Mouse (Mus musculus) ES-Bruce4 (cell line): Measurements from ENCODE around the gene Soat1. TPM values are rescaled to one million over a fixed set of nuclear protein-coding genes. Genes with fewer than 3 reads are reported as not detected.

Experiments used
- H3K27ac ChIP-seq: 2 replicates; pipeline ENCODE4 v1.5.1; 2012; ENCODE audit warnings: low read length, inconsistent platforms; ENCODE audit not compliant: insufficient read depth
- H3K27me3 ChIP-seq: 2 replicates; pipeline ENCODE4 v1.6.1; 2012; ENCODE audit warnings: mild to moderate bottlenecking, low read length, inconsistent platforms; ENCODE audit not compliant: control insufficient read depth, poor library complexity, insufficient read depth, severe bottlenecking
- H3K36me3 ChIP-seq: 2 replicates; pipeline ENCODE4 v1.6.1; 2012; ENCODE audit warnings: inconsistent platforms, mild to moderate bottlenecking, low read length, moderate library complexity; ENCODE audit not compliant: control insufficient read depth, poor library complexity, insufficient read depth, severe bottlenecking
- H3K4me1 ChIP-seq: one replicate; pipeline ENCODE4 v1.8.1; 2011; ENCODE audit warnings: low read length; ENCODE audit not compliant: control insufficient read depth, insufficient read depth
- H3K4me3 ChIP-seq: 2 replicates; pipeline ENCODE4 v1.5.1; 2011; ENCODE audit warnings: low read depth, mild to moderate bottlenecking, low read length
- H3K9ac ChIP-seq: 2 replicates; pipeline ENCODE4 v1.6.1; 2012; ENCODE audit warnings: low read depth, mild to moderate bottlenecking, inconsistent platforms; ENCODE audit not compliant: poor library complexity, severe bottlenecking
- H3K9me3 ChIP-seq: replicated peaks from 2 replicates; pipeline ENCODE4 v1.6.1; 2012; ENCODE audit warnings: mild to moderate bottlenecking, low read length, inconsistent platforms; ENCODE audit not compliant: control insufficient read depth, poor library complexity, insufficient read depth, severe bottlenecking
- CTCF ChIP-seq: IDR thresholded peaks from one replicate; pipeline ENCODE4 v1.8.1; 2011; ENCODE audit warnings: low read depth, low read length
- EP300 ChIP-seq: IDR thresholded peaks from 2 replicates; pipeline ENCODE4 v1.6.1; 2011; ENCODE audit warnings: low read depth, low read length; ENCODE audit not compliant: insufficient read depth
- POLR2A ChIP-seq: IDR thresholded peaks from one replicate; pipeline ENCODE4 v1.8.1; 2011; ENCODE audit warnings: low read length; ENCODE audit not compliant: insufficient read depth
- polyA plus RNA-seq: library from polyadenylated mRNA; stranded (reverse); fragments of >200 nt; gene quantifications from 2 replicates; pipeline ENCODE4 v1.2.4, GENCODE M21; 2011; ENCODE audit warnings: low read depth; ENCODE audit not compliant: missing spikeins, insufficient read depth, insufficient read length

Gene Soat1
- polyA plus RNA-seq, 1 experiment: 140 TPM

DNA sequence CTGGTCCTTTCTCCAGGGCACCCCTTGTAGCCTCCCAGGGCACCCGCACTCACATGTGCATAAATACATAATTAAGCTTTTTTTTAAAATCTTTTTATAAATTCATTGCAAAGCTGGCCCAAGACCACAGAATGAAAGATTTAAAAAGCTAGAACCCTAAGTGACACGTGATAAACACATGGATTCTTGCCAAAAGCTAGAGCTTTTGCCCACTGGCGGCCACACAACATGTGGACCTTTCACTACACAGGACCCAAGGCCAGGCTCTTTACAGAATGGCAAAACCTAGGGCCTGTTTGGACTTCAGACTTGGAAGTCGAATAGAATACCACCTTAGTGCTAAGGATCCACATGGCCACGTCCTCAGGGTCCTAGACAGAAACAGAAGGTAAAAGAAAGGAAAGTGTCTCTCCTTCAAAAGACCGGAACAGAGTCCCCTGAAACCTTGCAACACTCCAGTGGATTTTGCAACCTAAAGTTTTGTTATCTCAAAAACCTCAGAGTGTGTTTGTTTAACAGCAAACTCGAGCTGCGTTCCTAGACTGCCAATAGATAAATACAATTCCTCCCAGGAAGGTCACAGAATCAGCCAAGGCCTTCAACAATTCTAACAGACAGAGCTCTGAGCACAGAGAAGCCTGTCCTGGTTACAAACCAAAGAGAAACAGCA lies 15.6 kb downstream of the Soat1 start:
- H3K36me3 ChIP-seq: no peaks in the 10 kb centered on the region

DNA sequence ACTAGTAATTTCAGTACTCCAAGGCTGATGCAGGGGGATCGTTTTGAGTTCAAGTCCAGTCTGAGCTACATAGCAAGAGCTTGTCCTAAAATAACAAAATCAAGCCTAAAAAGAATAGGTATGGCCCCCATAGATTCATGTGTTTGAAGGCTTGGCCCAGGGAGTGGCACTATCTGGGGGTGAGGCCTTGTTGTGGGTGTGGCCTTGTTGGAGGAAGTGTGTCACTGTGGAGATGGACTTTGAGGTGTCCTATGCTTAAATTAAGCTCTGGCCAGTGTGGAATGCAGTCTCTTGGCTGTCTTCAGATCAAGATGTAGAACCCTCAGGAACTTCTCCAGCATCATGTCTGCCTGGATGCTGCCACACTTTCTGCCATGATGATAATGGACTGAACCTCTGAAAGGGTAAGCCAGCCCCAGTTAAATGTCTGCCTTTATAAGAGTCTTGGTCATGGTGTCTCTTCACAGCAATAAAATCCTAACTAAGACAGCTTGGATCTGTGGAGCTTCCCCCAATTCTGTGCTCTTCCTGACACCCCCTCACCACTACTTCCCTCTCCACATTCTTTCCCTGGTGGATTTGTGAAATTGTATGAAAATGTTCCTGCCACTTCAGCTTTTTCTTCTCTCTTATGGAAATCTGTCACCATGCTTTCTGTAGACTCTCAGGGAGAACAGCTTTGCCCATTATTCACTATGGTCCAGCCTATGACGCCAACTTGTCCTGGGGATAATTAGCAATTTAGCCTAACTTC lies 18.9 kb downstream of the Soat1 start:
- H3K27ac ChIP-seq: no peak overlapping the region
- TF ChIP-seq POLR2A: no peak
- no peak for TF ChIP-seq CTCF
- TF ChIP-seq EP300: no peak
- H3K9ac ChIP-seq: no peak overlapping the region
- H3K27me3 ChIP-seq: no peaks in the 10 kb centered on the region
- no peak overlapping the region for H3K4me3 ChIP-seq
- H3K36me3 ChIP-seq: no peaks in the 10 kb centered on the region
- no peaks in the 10 kb centered on the region for H3K9me3 ChIP-seq
- peaks cover 2% of the 10 kb centered on the region for H3K4me1 ChIP-seq

More for the DNA sequence above, 15.6 kb downstream of the Soat1 start:
- TF ChIP-seq EP300 (no peak), CTCF (no peak), POLR2A (no peak)
- H3K4me1 ChIP-seq: no peaks in the 10 kb centered on the region
- H3K9ac ChIP-seq: no peak overlapping the region
- H3K4me3 ChIP-seq: no peak overlapping the region
- H3K27ac ChIP-seq: no peak overlapping the region
- no peaks in the 10 kb centered on the region for H3K9me3 ChIP-seq
- no peaks in the 10 kb centered on the region for H3K27me3 ChIP-seq

DNA sequence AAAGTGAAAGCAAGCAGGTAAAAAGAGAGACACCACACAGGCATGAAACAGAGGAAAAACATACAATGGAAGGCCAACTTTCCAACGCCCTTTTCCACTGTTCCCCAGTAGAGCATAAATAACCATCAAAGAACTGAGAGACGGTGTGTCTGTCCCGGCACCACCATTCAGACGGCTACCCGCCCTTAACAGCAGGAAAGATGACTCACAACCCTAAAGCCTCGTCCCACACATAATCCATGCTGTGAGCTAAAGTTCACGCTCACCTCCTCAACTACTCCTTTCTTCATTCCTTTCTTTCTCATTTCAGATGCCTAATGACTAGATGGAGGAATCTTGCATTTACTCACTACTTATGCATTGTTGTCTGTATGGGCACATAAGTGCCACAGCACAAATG lies 19.7 kb downstream of the Soat1 start:
- no peak for TF ChIP-seq POLR2A
- H3K9ac ChIP-seq: no peak overlapping the region
- H3K27ac ChIP-seq: no peak overlapping the region
- H3K4me1 ChIP-seq: peaks cover 2% of the 10 kb centered on the region
- H3K27me3 ChIP-seq: no peaks in the 10 kb centered on the region
- H3K36me3 ChIP-seq: no peaks in the 10 kb centered on the region
- H3K9me3 ChIP-seq: no peaks in the 10 kb centered on the region
- no peak overlapping the region for H3K4me3 ChIP-seq

DNA sequence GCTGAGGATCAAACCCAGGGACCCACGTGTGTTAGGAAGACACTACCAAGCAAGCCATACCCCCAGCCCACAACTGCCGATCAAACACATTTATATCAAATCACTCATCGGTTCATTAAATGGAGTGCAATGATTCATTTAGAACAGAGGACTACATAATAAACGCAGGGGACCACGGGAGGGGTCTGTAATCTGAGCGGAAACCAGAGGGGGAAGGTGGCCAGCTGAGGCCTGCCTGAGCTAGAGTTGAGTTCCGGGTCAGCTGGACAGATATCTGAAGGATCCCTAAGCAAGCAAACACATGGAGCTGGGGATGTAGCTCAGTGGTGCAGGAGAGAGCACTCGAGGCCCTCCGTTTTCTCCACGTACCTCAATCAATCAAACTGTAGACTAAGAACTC lies 20.3 kb downstream of the Soat1 start:
- no peak overlapping the region for H3K4me3 ChIP-seq
- no peak overlapping the region for H3K9ac ChIP-seq
- TF ChIP-seq CTCF (no peak), POLR2A (no peak), EP300 (no peak)
- H3K36me3 ChIP-seq: no peaks in the 10 kb centered on the region
- H3K27me3 ChIP-seq: no peaks in the 10 kb centered on the region
- no peak overlapping the region for H3K27ac ChIP-seq
- no peaks in the 10 kb centered on the region for H3K9me3 ChIP-seq
- H3K4me1 ChIP-seq: peaks cover 2% of the 10 kb centered on the region

DNA sequence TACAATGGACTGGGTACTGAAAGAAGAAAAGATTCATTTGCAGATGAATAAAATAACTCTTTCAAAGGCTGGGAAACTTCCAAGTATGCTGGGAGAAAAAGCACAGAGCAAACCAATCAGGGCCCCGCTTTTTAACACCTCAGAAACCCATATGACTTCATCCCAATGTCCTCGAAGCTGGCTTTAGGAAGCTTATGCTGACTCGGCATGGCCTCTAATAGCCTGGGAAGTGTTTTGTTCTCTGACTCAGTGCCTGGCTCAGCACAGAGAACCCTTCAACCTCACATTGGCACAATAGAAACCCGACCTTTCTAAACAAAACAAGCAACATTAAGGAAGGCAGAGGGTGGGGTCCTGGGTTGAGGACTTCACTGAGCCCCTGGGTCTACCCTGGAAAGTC lies 23.7 kb downstream of the Soat1 start:
- no peak overlapping the region for H3K9ac ChIP-seq
- H3K36me3 ChIP-seq: no peaks in the 10 kb centered on the region
- H3K4me3 ChIP-seq: no peak overlapping the region
- no peaks in the 10 kb centered on the region for H3K27me3 ChIP-seq
- peaks cover 2% of the 10 kb centered on the region for H3K4me1 ChIP-seq
- no peak for TF ChIP-seq POLR2A
- TF ChIP-seq CTCF: no peak
- TF ChIP-seq EP300: no peak
- no peaks in the 10 kb centered on the region for H3K9me3 ChIP-seq
- no peak overlapping the region for H3K27ac ChIP-seq

DNA sequence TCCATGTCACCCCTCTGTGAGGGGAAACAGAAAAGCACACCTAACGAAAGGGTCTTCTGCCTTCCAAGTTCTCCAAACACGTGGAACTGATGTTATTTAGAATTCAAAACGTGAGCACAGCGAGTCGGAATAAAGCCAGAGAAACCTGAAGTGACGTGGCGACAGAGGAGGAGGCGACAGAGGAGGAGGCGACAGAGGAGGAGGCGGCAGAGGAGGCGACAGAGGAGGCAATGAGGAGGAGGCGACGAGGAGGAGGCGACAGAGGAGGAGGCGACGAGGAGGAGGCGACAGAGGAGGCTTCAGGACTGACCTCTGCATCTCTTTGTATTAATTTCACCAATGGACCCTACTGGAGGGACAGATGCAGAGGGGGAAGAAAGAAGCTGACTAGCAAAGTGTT lies 24.4 kb downstream of the Soat1 start:
- no peak overlapping the region for H3K4me3 ChIP-seq
- no peak overlapping the region for H3K27ac ChIP-seq
- no peak overlapping the region for H3K9ac ChIP-seq
- peaks cover 2% of the 10 kb centered on the region for H3K4me1 ChIP-seq
- no peaks in the 10 kb centered on the region for H3K9me3 ChIP-seq
- H3K27me3 ChIP-seq: no peaks in the 10 kb centered on the region
- H3K36me3 ChIP-seq: peaks cover 2% of the 10 kb centered on the region; the same call in 1 of the 2 replicates
- TF ChIP-seq POLR2A (no peak), EP300 (no peak), CTCF (no peak)
